26 mouse cellular contexts compared by ENCODE assay signal in genomic region chr6:67217846-67218245, GRCm38 (mm10).
"Had no signal": no experiment of that assay in that cellular context is flagged by ENCODE, and none has a peak within 500 bp of the region (broad histone marks: within the 10 kb centered on the region; RNA-seq: fewer than 3 reads in every experiment).

No protein-coding gene starts in this region.

- H3K9ac ChIP-seq: limb, embryonic 12.5 days; limb, embryonic 13.5 days; limb, embryonic 15.5 days; liver, embryonic 12.5 days; liver, embryonic 13.5 days; liver, embryonic 14.5 days; liver, embryonic 15.5 days; liver, postnatal 0 days; lung, embryonic 14.5 days; lung, embryonic 15.5 days; midbrain, embryonic 12.5 days; midbrain, embryonic 13.5 days; midbrain, embryonic 15.5 days; neural tube, embryonic 12.5 days; neural tube, embryonic 13.5 days had no signal

- H3K27me3 ChIP-seq: limb, embryonic 12.5 days; limb, embryonic 13.5 days; limb, embryonic 15.5 days; liver, embryonic 12.5 days; liver, embryonic 13.5 days; liver, embryonic 15.5 days; lung, embryonic 15.5 days; megakaryocyte, embryonic 14.5 days; midbrain, embryonic 12.5 days; midbrain, embryonic 13.5 days; midbrain, embryonic 15.5 days; neural tube, embryonic 12.5 days; neural tube, embryonic 13.5 days had no signal

- DNase-seq: left cerebral cortex, postnatal 4 days; liver; liver, embryonic 13.5 days; liver, postnatal 0 days; lung, postnatal 10 days; lung, postnatal 14 days; midbrain, embryonic 14.5 days had no signal

- H3K27ac ChIP-seq: limb, embryonic 10.5 days; limb, embryonic 12.5 days; limb, embryonic 13.5 days; limb, embryonic 15.5 days; liver, embryonic 12.5 days; liver, embryonic 13.5 days; liver, embryonic 14.5 days; liver, embryonic 15.5 days; lung, embryonic 15.5 days; macrophage; midbrain, embryonic 10.5 days; midbrain, embryonic 12.5 days; midbrain, embryonic 13.5 days; midbrain, embryonic 15.5 days; neural tube, embryonic 12.5 days; neural tube, embryonic 13.5 days had no signal

- H3K4me1 ChIP-seq: limb, embryonic 10.5 days; limb, embryonic 12.5 days; limb, embryonic 13.5 days; limb, embryonic 15.5 days; liver, embryonic 12.5 days; liver, embryonic 13.5 days; liver, embryonic 15.5 days; megakaryocyte, embryonic 14.5 days; midbrain, embryonic 10.5 days; midbrain, embryonic 12.5 days; midbrain, embryonic 13.5 days; midbrain, embryonic 15.5 days; neural tube, embryonic 12.5 days; neural tube, embryonic 13.5 days had no signal

- H3K4me2 ChIP-seq: limb, embryonic 12.5 days; limb, embryonic 13.5 days; limb, embryonic 15.5 days; liver, embryonic 11.5 days; liver, embryonic 12.5 days; liver, embryonic 13.5 days; liver, embryonic 15.5 days; lung, embryonic 14.5 days; lung, embryonic 15.5 days; midbrain, embryonic 12.5 days; midbrain, embryonic 13.5 days; midbrain, embryonic 15.5 days; neural tube, embryonic 12.5 days; neural tube, embryonic 13.5 days had no signal

- H3K36me3 ChIP-seq: limb, embryonic 10.5 days; limb, embryonic 12.5 days; limb, embryonic 13.5 days; limb, embryonic 15.5 days; liver, embryonic 12.5 days; liver, embryonic 13.5 days; liver, embryonic 15.5 days; lung, embryonic 15.5 days; midbrain, embryonic 10.5 days; midbrain, embryonic 12.5 days; midbrain, embryonic 13.5 days; midbrain, embryonic 15.5 days; neural tube, embryonic 12.5 days; neural tube, embryonic 13.5 days had no signal

- ATAC-seq: liver, embryonic 12.5 days; liver, postnatal 0 days; midbrain, embryonic 13.5 days; midbrain, embryonic 15.5 days had no signal

- H3K4me3 ChIP-seq: limb, embryonic 10.5 days; limb, embryonic 12.5 days; limb, embryonic 13.5 days; limb, embryonic 15.5 days; liver, embryonic 12.5 days; liver, embryonic 13.5 days; liver, embryonic 15.5 days; lung, embryonic 15.5 days; megakaryocyte, embryonic 14.5 days; midbrain, embryonic 10.5 days; midbrain, embryonic 12.5 days; midbrain, embryonic 13.5 days; midbrain, embryonic 15.5 days; myocyte; neural tube, embryonic 12.5 days; neural tube, embryonic 13.5 days had no signal

- H3K9me3 ChIP-seq: limb, embryonic 10.5 days; limb, embryonic 12.5 days; limb, embryonic 13.5 days; limb, embryonic 15.5 days; liver, embryonic 12.5 days; liver, embryonic 13.5 days; liver, embryonic 15.5 days; lung, embryonic 15.5 days; megakaryocyte, embryonic 14.5 days; midbrain, embryonic 10.5 days; midbrain, embryonic 12.5 days; midbrain, embryonic 13.5 days; midbrain, embryonic 15.5 days; neural tube, embryonic 13.5 days had no signal
